Mouse (Mus musculus) limb, embryonic 14.5 days (tissue): ENCODE measurements at regions not wholly inside any gene's neighbourhood (a gene's known extent, or its start where the extent isn't known, plus 50 kb on each side); places are given as distances from the start of the nearest gene placed in this dataset.

Source experiments
- ATAC-seq: fragments of 200-750 bp; cut with Nextera tagmentation; 2 replicates; pipeline ENCODE4 v1.8.0; 2017; ENCODE audit warnings: low read depth, moderate number of reproducible peaks, moderate TSS enrichment; ENCODE audit not compliant: low FRiP score
- DNase-seq: peaks from one replicate; pipeline ENCODE4 v3.0.0-alpha.2; 2015; ENCODE audit warnings: low spot score
- H3K27ac ChIP-seq: fragments of 300-500 bp; sonication (generic); replicated peaks from 2 replicates; pipeline ENCODE4 v1.5.1; 2014; ENCODE audit warnings: low read depth, mild to moderate bottlenecking, low read length, moderate library complexity, mixed read lengths
- H3K27me3 ChIP-seq: fragments of 300-500 bp; sonication (generic); 2 replicates; pipeline ENCODE4 v1.6.1; 2014; ENCODE audit warnings: low read length, mixed read lengths; ENCODE audit not compliant: control insufficient read depth, insufficient read depth
- H3K36me3 ChIP-seq: fragments of 300-500 bp; sonication (generic); 2 replicates; pipeline ENCODE4 v1.6.1; 2014; ENCODE audit warnings: mild to moderate bottlenecking, low read length, moderate library complexity, mixed read lengths; ENCODE audit not compliant: control insufficient read depth, insufficient read depth
- H3K4me1 ChIP-seq: fragments of 300-500 bp; sonication (generic); 2 replicates; pipeline ENCODE4 v1.6.1; 2014; ENCODE audit warnings: antibody characterized with exemption, low read length, mixed read lengths; ENCODE audit not compliant: control insufficient read depth, insufficient read depth
- H3K4me2 ChIP-seq: fragments of 300-500 bp; sonication (generic); replicated peaks from 2 replicates; pipeline ENCODE4 v1.6.1; 2014; ENCODE audit warnings: low read depth, mild to moderate bottlenecking, low read length, moderate library complexity; ENCODE audit not compliant: severe bottlenecking
- H3K4me3 ChIP-seq: fragments of 300-500 bp; sonication (generic); replicated peaks from 2 replicates; pipeline ENCODE4 v1.5.1; 2014; ENCODE audit warnings: low read length
- H3K9ac ChIP-seq: fragments of 300-500 bp; sonication (generic); 2 replicates; pipeline ENCODE4 v1.6.1; 2014; ENCODE audit warnings: mild to moderate bottlenecking, low read depth, low read length, moderate library complexity; ENCODE audit not compliant: severe bottlenecking
- H3K9me3 ChIP-seq: fragments of 300-500 bp; sonication (generic); 2 replicates; pipeline ENCODE4 v1.6.1; 2016; ENCODE audit warnings: low read length; ENCODE audit not compliant: control insufficient read depth
- POLR2A ChIP-seq: fragments of 200-500 bp; IDR thresholded peaks from 2 replicates; pipeline ENCODE4 v1.8.0; 2012; ENCODE audit warnings: inconsistent platforms, mild to moderate bottlenecking, moderate library complexity, borderline replicate concordance; ENCODE audit not compliant: insufficient read depth, insufficient read length; ENCODE audit errors: extremely low read depth
- WGBS: fragments of 180-500 bp; shearing (Covaris S2); extraction: QIAGEN DNeasy Blood & Tissue Kit; methylation state at CpG from one replicate; pipeline ENCODE4 v1.1.7; 2014; 5-methylcytosine and 5-hydroxymethylcytosine counted together

- no peak for ATAC-seq
- TF ChIP-seq POLR2A = no peak
- Histone ChIP-seq H3K27ac (no peak overlapping the region), H3K9ac (no peak overlapping the region), H3K4me2 (no peak overlapping the region), H3K4me1 (no peaks in the 10 kb centered on the region), H3K27me3 (no peaks in the 10 kb centered on the region), H3K9me3 (no peaks in the 10 kb centered on the region), H3K36me3 (no peaks in the 10 kb centered on the region), H3K4me3 (no peak overlapping the region)
- WGBS = 77% methylated on average over 4 of the region's 4 CpGs
- no peak for DNase-seq
These were observed 171.2 kb upstream of the Galnt13 start for GRCm38 (mm10) chr2:54264773-54265452.

DNA sequence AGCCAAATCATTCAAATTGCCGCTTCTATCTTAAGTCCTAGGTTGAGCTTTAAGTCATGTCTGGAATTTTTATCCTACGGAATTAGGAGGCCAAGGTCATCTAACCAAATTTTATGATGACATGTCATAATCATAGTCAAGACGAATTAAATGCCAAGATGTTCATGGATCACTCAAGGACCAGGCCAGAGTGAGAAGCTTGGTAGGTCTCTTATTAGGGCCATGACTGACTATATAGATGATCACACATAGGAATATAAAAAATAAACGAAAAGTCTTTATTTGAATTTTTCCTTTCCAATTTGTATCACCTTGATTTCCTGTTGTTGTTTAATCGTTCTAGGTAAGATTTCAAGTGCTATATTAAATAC, 170.7 kb upstream of the Galnt13 start:
- Histone ChIP-seq H3K9ac (no peak overlapping the region), H3K4me2 (no peak overlapping the region), H3K4me3 (no peak overlapping the region), H3K9me3 (no peaks in the 10 kb centered on the region), H3K27ac (no peak overlapping the region), H3K36me3 (no peaks in the 10 kb centered on the region), H3K27me3 (no peaks in the 10 kb centered on the region), H3K4me1 (no peaks in the 10 kb centered on the region)
- no peak for DNase-seq
- WGBS = 86% methylated on average over 5 of the region's 5 CpGs
- no peak for TF ChIP-seq POLR2A
- ATAC-seq = no peak

GRCm38 (mm10) chr2:54281966-54282365, 154.2 kb upstream of the Galnt13 start:
- DNase-seq = no peak
- WGBS = 50% methylated on average over 1 of the region's 1 CpGs
- no peak for ATAC-seq
- no peak for TF ChIP-seq POLR2A
- no peaks in the 10 kb centered on the region for H3K27me3 ChIP-seq
- no peak overlapping the region for H3K9ac ChIP-seq
- no peak overlapping the region for H3K4me2 ChIP-seq
- H3K27ac ChIP-seq = no peak overlapping the region
- no peaks in the 10 kb centered on the region for H3K36me3 ChIP-seq
- no peaks in the 10 kb centered on the region for H3K9me3 ChIP-seq
- no peaks in the 10 kb centered on the region for H3K4me1 ChIP-seq
- H3K4me3 ChIP-seq = no peak overlapping the region

GRCm38 (mm10) chr2:54283876-54284275, 152.2 kb upstream of the Galnt13 start:
- ATAC-seq (no peak), DNase-seq (no peak)
- Histone ChIP-seq H3K4me1 (no peaks in the 10 kb centered on the region), H3K27ac (no peak overlapping the region), H3K4me2 (no peak overlapping the region), H3K9ac (no peak overlapping the region), H3K4me3 (no peak overlapping the region), H3K36me3 (no peaks in the 10 kb centered on the region), H3K9me3 (no peaks in the 10 kb centered on the region), H3K27me3 (no peaks in the 10 kb centered on the region)
- no peak for TF ChIP-seq POLR2A
- WGBS = 69% methylated on average over 2 of the region's 2 CpGs

DNA sequence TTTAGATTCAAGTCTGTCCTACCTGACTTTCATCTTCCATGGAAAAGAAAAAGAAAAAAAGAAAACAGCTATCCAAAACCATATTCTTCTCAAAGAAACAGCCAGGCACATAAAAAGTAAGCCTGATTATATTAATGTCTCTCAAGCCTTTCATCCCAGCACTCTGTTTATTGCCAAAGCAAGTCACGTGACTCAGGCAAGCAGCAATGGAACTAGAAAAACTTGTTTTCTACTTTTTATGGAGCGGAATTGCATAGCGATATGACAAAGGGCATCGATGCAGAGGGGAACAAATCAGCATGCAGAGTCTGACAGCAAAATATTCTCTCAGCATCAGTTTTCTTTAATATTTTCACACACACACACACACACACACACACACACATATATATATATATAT, 130.6 kb upstream of the Galnt13 start:
- no peak overlapping the region for H3K9ac ChIP-seq
- no peaks in the 10 kb centered on the region for H3K9me3 ChIP-seq
- no peak overlapping the region for H3K4me2 ChIP-seq
- no peak overlapping the region for H3K27ac ChIP-seq
- ATAC-seq (no peak), DNase-seq (peak; percentile 19)
- WGBS = 69% methylated on average over 4 of the region's 4 CpGs
- H3K4me3 ChIP-seq = no peak overlapping the region
- no peaks in the 10 kb centered on the region for H3K36me3 ChIP-seq
- TF ChIP-seq POLR2A = no peak
- no peaks in the 10 kb centered on the region for H3K27me3 ChIP-seq
- 0 out of 2 replicates have a peak, but pooled peaks cover 2% of the 10 kb centered on the region for H3K4me1 ChIP-seq
